Mouse (Mus musculus): Measurements from ENCODE around the gene Ajm1.
A peak's percentile ranks its signal among the peaks of the same experiment; 100 is the strongest.

Gene Ajm1

GRCm38 (mm10) chr2:25581294-25581864 is at the start of gene Ajm1:
Gene Ajm1, minus strand, starts transcription at chr2:25581757.
- peak; percentile 74 for DNase-seq (ENCODE audit: low spot score)

GRCm38 (mm10) chr2:25628738-25629137 is 47.2 kb upstream of the Ajm1 start:
- no peak for DNase-seq (ENCODE audit: low spot score)

- DNase-seq (ENCODE audit: low spot score): no peak
Measured at GRCm38 (mm10) chr2:25627811-25628210, 46.3 kb upstream of the Ajm1 start, which contains the start of gene Fcna. Gene Fcna, minus strand, starts transcription at chr2:25628030.

GRCm38 (mm10) chr2:25625986-25626385 is 44.4 kb upstream of the Ajm1 start:
- no peak for DNase-seq (ENCODE audit: low spot score)

- peak; percentile 50 for DNase-seq (ENCODE audit: low spot score)
Measured at GRCm38 (mm10) chr2:25621229-25622200, 40.0 kb upstream of the Ajm1 start, which contains the start of gene Tmem141. Gene Tmem141, minus strand, starts transcription at chr2:25622005.

- DNase-seq (ENCODE audit: low spot score): no peak
Measured at GRCm38 (mm10) chr2:25620852-25621228, 39.3 kb upstream of the Ajm1 start.

- peak; percentile 65 for DNase-seq (ENCODE audit: low spot score)
Measured at GRCm38 (mm10) chr2:25620386-25620785, 38.8 kb upstream of the Ajm1 start.

GRCm38 (mm10) chr2:25617578-25617977 is 36.0 kb upstream of the Ajm1 start, which contains the start of gene Ccdc183:
Gene Ccdc183, minus strand, starts transcription at chr2:25617678.
- no peak for DNase-seq (ENCODE audit: low spot score)

GRCm38 (mm10) chr2:25616398-25616797 is 34.8 kb upstream of the Ajm1 start:
- DNase-seq (ENCODE audit: low spot score): no peak

- DNase-seq (ENCODE audit: low spot score): no peak
Measured at GRCm38 (mm10) chr2:25608671-25609070, 27.1 kb upstream of the Ajm1 start.

GRCm38 (mm10) chr2:25607761-25608622 is 26.4 kb upstream of the Ajm1 start, which contains the start of gene Rabl6:
Gene Rabl6, minus strand, starts transcription at chr2:25608521.
- DNase-seq (ENCODE audit: low spot score): peak; percentile 86

GRCm38 (mm10) chr2:25602526-25602925 is 21.0 kb upstream of the Ajm1 start:
- DNase-seq (ENCODE audit: low spot score): no peak

- DNase-seq (ENCODE audit: low spot score): no peak
Measured at GRCm38 (mm10) chr2:25600037-25600436, 18.5 kb upstream of the Ajm1 start.

GRCm38 (mm10) chr2:25598749-25599148 is 17.2 kb upstream of the Ajm1 start:
- DNase-seq (ENCODE audit: low spot score): no peak

GRCm38 (mm10) chr2:25596765-25597510 is 15.4 kb upstream of the Ajm1 start:
- no peak for DNase-seq (ENCODE audit: low spot score)

- peak; percentile 15 for DNase-seq (ENCODE audit: low spot score)
Measured at GRCm38 (mm10) chr2:25591863-25592262, 10.3 kb upstream of the Ajm1 start.

GRCm38 (mm10) chr2:25588227-25588907 is 6.8 kb upstream of the Ajm1 start:
- no peak for DNase-seq (ENCODE audit: low spot score)

- no peak for DNase-seq (ENCODE audit: low spot score)
Measured at GRCm38 (mm10) chr2:25587290-25587689, 5.7 kb upstream of the Ajm1 start.

- no peak for DNase-seq (ENCODE audit: low spot score)
Measured at GRCm38 (mm10) chr2:25585601-25586000, 4.0 kb upstream of the Ajm1 start.

GRCm38 (mm10) chr2:25584856-25585255 is 3.3 kb upstream of the Ajm1 start:
- DNase-seq (ENCODE audit: low spot score): no peak

- no peak for DNase-seq (ENCODE audit: low spot score)
Measured at GRCm38 (mm10) chr2:25584152-25584551, 2.6 kb upstream of the Ajm1 start.

Measured in T-cell, adult 2 months (primary cell).